Mouse (Mus musculus) regulatory T cell (primary cell): Measurements from ENCODE around the gene Atp11a.

Experiments used
- in situ Hi-C: fragments of 300-600 bp; cut with MboI, MseI; formaldehyde crosslinking; loops from one replicate; pipeline ENCODE4 v1.15.1; 2025; ENCODE audit warnings: high pct_unique_total_duplicates

Gene Atp11a

GRCm38 (mm10) chr8:12905599-12906321 is 148.9 kb downstream of the Atp11a start:
- in situ Hi-C loops: no loop called here

DNA sequence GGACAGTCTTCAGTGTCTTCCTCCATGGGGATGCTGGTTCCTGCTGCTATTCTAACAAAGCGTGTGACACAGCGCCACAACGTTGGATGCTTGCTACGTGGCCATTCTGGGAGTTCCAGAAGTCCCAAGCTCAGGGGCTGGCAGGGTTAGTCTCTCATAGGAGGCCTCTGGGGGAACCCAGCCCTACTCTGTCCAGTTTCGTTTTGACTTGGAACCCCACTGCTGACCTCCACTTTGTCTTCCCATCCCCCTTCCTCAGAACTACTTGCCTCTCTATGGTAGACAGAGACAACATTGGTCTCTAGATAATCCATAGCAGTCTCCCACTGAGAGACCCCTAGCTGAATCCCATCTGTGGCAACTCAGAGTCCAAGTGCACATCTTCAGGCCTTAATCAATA is 149.8 kb downstream of the Atp11a start:
- in situ Hi-C loops: no loop called here

GRCm38 (mm10) chr8:12907730-12908129 is 150.9 kb downstream of the Atp11a start:
- in situ Hi-C loops: no loop called here

- in situ Hi-C loops: no loop called here
These were observed 155.2 kb downstream of the Atp11a start for GRCm38 (mm10) chr8:12912011-12912410.

GRCm38 (mm10) chr8:12915187-12916006 is 158.6 kb downstream of the Atp11a start:
- in situ Hi-C loops: no loop called here

DNA sequence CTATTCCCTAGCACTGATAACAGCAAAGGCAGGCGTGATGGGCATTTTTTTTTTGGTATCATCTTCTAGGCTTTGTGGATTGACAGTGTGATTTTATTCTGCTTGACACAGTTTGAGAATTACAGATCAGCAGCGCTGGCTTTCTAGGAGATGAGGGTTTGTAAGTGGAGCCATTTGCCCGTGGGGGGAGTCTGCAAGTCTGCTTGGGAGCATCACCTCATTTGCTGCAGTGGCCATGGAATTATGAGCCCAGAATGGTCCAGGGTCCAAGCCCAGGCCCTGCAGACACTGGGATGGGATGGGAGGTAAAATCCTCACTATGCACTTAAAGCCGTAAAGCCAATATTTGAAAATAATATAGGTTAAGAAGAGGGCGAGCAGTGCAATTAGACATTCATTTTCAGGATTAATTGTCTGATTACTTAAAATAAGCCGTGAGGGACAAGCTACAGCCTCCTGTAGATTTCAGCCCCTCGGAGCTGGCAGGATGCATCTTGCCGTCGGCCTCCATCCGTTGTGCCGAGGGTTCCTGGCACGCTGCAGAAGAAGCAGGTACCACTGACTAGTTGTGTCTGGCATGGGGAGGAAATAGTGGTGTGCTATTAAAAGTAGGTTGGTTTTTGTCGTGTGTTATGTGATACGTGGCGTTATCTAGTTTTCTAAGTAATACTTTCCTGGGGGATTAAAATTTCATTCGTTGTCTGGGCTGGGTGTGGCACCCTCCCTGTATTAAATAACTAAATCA is 159.5 kb downstream of the Atp11a start:
- in situ Hi-C loops: no loop called here

DNA sequence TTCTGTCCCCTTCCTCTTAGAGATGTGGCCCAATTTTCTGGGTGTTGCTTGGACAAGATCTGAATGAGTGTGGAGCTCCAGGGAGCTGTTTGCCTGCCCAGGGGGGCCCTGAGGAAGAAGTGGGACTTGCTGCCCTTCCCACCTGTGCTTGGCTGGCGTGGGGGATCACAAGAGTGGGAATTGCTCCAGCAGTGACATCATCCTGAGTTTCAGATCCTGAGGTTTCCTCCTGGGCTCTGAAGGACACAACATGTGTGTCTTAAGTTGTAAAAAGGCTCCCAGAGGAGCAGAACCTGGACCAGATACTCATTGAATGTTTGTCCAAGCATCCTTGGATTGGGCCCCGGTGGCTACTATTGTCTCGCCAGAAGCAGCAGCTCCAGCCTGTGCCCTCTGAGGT is 160.2 kb downstream of the Atp11a start:
- in situ Hi-C loops: no loop called here

DNA sequence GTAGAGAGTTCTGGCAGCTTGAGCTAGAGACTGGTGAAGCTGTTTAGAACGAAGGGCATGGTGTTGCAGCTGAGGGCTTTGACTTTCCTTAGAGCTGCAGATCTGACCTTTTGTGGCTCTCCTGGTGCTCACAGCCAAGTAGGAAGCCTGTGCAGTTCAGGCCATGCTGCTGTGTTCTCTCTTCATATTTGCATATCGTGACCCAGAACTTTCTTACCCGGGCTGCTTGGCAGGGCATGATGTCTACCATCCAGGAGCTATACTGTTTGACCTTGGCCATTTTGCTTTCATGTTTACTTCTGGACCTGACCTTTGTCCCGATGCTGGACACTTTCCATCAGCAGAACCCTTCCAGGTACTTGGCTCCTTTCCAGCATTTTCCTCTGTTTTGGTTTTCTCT is 161.0 kb downstream of the Atp11a start:
- in situ Hi-C loops: no loop called here
